Mouse (Mus musculus): ENCODE measurements at regions not wholly inside any gene's neighbourhood (a gene's known extent, or its start where the extent isn't known, plus 50 kb on each side); places are given as distances from the start of the nearest gene placed in this dataset.

DNA sequence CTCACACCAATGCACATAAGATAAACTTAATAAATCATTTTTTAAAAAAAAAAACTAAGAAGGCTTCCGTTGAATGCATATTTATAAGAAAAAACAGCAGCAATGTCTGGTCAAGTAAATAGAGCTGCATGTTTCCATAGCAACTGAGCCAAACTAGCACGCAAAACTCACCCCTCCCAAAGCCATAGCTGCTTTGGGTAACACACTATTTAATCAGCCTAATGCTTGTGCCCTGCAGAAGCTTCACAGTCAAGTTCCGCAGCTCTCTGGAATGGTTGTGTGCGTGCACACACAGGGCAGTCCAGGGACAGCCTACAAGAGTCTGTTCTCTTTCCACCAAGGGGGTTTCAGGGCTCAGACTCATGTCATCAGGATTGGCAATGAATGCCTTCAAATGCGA lies 231.7 kb downstream of the Hlx start:
- TF ChIP-seq POLR2A (IDR thresholded peaks at IDR 0.05; ENCODE audit: control insufficient read depth, low read depth, low read length) (no peak), CTCF (IDR thresholded peaks at IDR 0.05; ENCODE audit: control insufficient read depth, insufficient read depth, insufficient replicate concordance, low read depth, low read length) (no peak)
